Mouse (Mus musculus): ENCODE data around the gene Gucy2g. TPM values are rescaled to one million over a fixed set of nuclear protein-coding genes. Genes with fewer than 3 reads are reported as not detected.

Gucy2g gene
- polyA plus RNA-seq, 1 experiment from 2014 or later: not detected

DNA sequence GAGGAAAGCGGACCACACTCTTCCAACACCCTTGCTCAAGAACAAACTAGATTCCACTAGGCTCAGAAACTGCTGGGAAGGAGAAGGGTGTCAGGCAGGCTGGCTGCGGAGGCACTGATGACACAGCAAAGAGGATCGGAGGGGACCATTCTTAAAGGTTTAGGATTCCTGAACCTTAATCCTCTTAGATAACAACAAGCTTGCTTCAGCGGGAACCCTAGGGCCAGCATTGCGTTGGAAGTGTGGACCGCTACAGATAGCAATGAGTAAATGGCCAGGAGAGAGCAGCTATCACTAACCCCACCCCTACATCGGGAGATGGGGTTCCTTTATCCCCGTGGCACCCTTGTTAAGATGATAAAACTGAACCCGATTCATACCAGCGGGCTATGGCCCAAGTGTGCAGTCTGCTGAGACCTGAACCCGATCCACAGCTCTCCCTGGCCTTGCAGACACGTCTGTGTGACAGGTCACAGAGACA is 22.3 kb downstream of the Gucy2g start:
- Histone ChIP-seq H3K36me3 (ENCODE audit: control insufficient read depth, insufficient read depth, low read length) (no peaks in the 10 kb centered on the region), H3K4me3 (ENCODE audit: low read depth, low read length) (peak overlapping the region; percentile 32), H3K4me1 (ENCODE audit: control insufficient read depth, insufficient read depth, low read length) (no peaks in the 10 kb centered on the region), H3K9me3 (ENCODE audit: control insufficient read depth, low read depth, low read length) (no peaks in the 10 kb centered on the region), H3K4me2 (replicated peaks; ENCODE audit: low read depth, low read length) (peak overlapping the region; percentile 58), H3K27me3 (ENCODE audit: control insufficient read depth, insufficient read depth, low read length) (no peaks in the 10 kb centered on the region), H3K27ac (ENCODE audit: low read length) (no peak overlapping the region), H3K9ac (replicated peaks; ENCODE audit: low read depth, low read length) (0 out of 2 replicates have a peak overlapping the region, but pooled peaks have one; percentile 31)
- ATAC-seq (ENCODE audit: insufficient number of reproducible peaks, insufficient read depth, low FRiP score, low read depth): peak; percentile 51; the same call in 1 of the 2 replicates
- 23% methylated on average over 12 of the region's 12 CpGs for WGBS

GRCm38 (mm10) chr19:55218192-55218739 is 22.8 kb downstream of the Gucy2g start:
- H3K9ac ChIP-seq (replicated peaks; ENCODE audit: low read depth, low read length): 0 out of 2 replicates have a peak overlapping the region, but pooled peaks have one; percentile 31

DNA sequence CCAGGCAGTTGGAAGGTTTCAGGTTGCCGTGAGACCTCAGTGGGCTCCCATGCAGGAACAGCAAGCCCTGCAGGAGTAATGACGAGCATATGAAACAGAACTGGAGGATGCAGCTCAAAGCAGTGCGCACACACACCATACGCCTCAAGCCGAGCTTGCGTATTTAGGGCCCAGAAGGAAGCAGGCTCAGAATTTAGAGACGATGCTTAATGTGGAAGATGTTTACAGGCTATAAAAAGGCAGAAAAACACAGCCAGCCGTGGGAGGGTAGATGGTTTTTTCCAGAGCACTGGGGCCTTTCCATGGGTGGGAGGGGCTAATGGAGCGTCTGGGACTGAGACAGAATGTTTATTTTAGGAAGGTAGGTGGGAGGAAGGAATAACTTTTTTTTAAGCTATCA is 23.7 kb downstream of the Gucy2g start:
- Histone ChIP-seq H3K9ac (replicated peaks; ENCODE audit: low read depth, low read length) (no peak overlapping the region), H3K27me3 (ENCODE audit: control insufficient read depth, insufficient read depth, low read length) (no peaks in the 10 kb centered on the region), H3K27ac (ENCODE audit: low read length) (no peak overlapping the region), H3K4me3 (ENCODE audit: low read depth, low read length) (no peak overlapping the region), H3K4me2 (replicated peaks; ENCODE audit: low read depth, low read length) (no peak overlapping the region), H3K9me3 (ENCODE audit: control insufficient read depth, low read depth, low read length) (no peaks in the 10 kb centered on the region), H3K4me1 (ENCODE audit: control insufficient read depth, insufficient read depth, low read length) (no peaks in the 10 kb centered on the region), H3K36me3 (ENCODE audit: control insufficient read depth, insufficient read depth, low read length) (no peaks in the 10 kb centered on the region)
- 63% methylated on average over 9 of the region's 9 CpGs for WGBS
- no peak for ATAC-seq (ENCODE audit: insufficient number of reproducible peaks, insufficient read depth, low FRiP score, low read depth)

More at GRCm38 (mm10) chr19:55218192-55218739, 22.8 kb downstream of the Gucy2g start:
- H3K27ac ChIP-seq (ENCODE audit: low read length): no peak overlapping the region
- peak overlapping the region; percentile 58 for H3K4me2 ChIP-seq (replicated peaks; ENCODE audit: low read depth, low read length)
- H3K27me3 ChIP-seq (ENCODE audit: control insufficient read depth, insufficient read depth, low read length): no peaks in the 10 kb centered on the region
- no peaks in the 10 kb centered on the region for H3K36me3 ChIP-seq (ENCODE audit: control insufficient read depth, insufficient read depth, low read length)
- H3K4me3 ChIP-seq (ENCODE audit: low read depth, low read length): peak overlapping the region; percentile 32
- H3K9me3 ChIP-seq (ENCODE audit: control insufficient read depth, low read depth, low read length): no peaks in the 10 kb centered on the region
- 3% methylated on average over 20 of the region's 20 CpGs for WGBS
- peak; percentile 39; the same call in 1 of the 2 replicates for ATAC-seq (ENCODE audit: insufficient number of reproducible peaks, insufficient read depth, low FRiP score, low read depth)
- no peaks in the 10 kb centered on the region for H3K4me1 ChIP-seq (ENCODE audit: control insufficient read depth, insufficient read depth, low read length)

GRCm38 (mm10) chr19:55216876-55217275 is 24.2 kb downstream of the Gucy2g start:
- no peaks in the 10 kb centered on the region for H3K27me3 ChIP-seq (ENCODE audit: control insufficient read depth, insufficient read depth, low read length)
- ATAC-seq (ENCODE audit: insufficient number of reproducible peaks, insufficient read depth, low FRiP score, low read depth): no peak
- H3K36me3 ChIP-seq (ENCODE audit: control insufficient read depth, insufficient read depth, low read length): no peaks in the 10 kb centered on the region
- H3K4me3 ChIP-seq (ENCODE audit: low read depth, low read length): no peak overlapping the region
- no peak overlapping the region for H3K9ac ChIP-seq (replicated peaks; ENCODE audit: low read depth, low read length)
- WGBS: 87% methylated on average over 4 of the region's 4 CpGs
- H3K27ac ChIP-seq (ENCODE audit: low read length): no peak overlapping the region
- no peaks in the 10 kb centered on the region for H3K9me3 ChIP-seq (ENCODE audit: control insufficient read depth, low read depth, low read length)
- no peaks in the 10 kb centered on the region for H3K4me1 ChIP-seq (ENCODE audit: control insufficient read depth, insufficient read depth, low read length)
- H3K4me2 ChIP-seq (replicated peaks; ENCODE audit: low read depth, low read length): no peak overlapping the region

GRCm38 (mm10) chr19:55213617-55214340 is 27.3 kb downstream of the Gucy2g start:
- no peak overlapping the region for H3K4me3 ChIP-seq (ENCODE audit: low read depth, low read length)
- no peaks in the 10 kb centered on the region for H3K4me1 ChIP-seq (ENCODE audit: control insufficient read depth, insufficient read depth, low read length)
- ATAC-seq (ENCODE audit: insufficient number of reproducible peaks, insufficient read depth, low FRiP score, low read depth): peak; percentile 75
- peak overlapping the region; percentile 84 for H3K27ac ChIP-seq (ENCODE audit: low read length)
- no peaks in the 10 kb centered on the region for H3K27me3 ChIP-seq (ENCODE audit: control insufficient read depth, insufficient read depth, low read length)
- WGBS: 54% methylated on average over 12 of the region's 12 CpGs
- no peak overlapping the region for H3K9ac ChIP-seq (replicated peaks; ENCODE audit: low read depth, low read length)
- H3K36me3 ChIP-seq (ENCODE audit: control insufficient read depth, insufficient read depth, low read length): no peaks in the 10 kb centered on the region
- no peaks in the 10 kb centered on the region for H3K9me3 ChIP-seq (ENCODE audit: control insufficient read depth, low read depth, low read length)
- H3K4me2 ChIP-seq (replicated peaks; ENCODE audit: low read depth, low read length): no peak overlapping the region

GRCm38 (mm10) chr19:55211698-55212097 is 29.3 kb downstream of the Gucy2g start:
- Histone ChIP-seq H3K4me1 (ENCODE audit: control insufficient read depth, insufficient read depth, low read length) (no peaks in the 10 kb centered on the region), H3K27ac (ENCODE audit: low read length) (no peak overlapping the region), H3K36me3 (ENCODE audit: control insufficient read depth, insufficient read depth, low read length) (no peaks in the 10 kb centered on the region), H3K9ac (replicated peaks; ENCODE audit: low read depth, low read length) (no peak overlapping the region), H3K4me3 (ENCODE audit: low read depth, low read length) (no peak overlapping the region), H3K4me2 (replicated peaks; ENCODE audit: low read depth, low read length) (no peak overlapping the region), H3K9me3 (ENCODE audit: control insufficient read depth, low read depth, low read length) (no peaks in the 10 kb centered on the region), H3K27me3 (ENCODE audit: control insufficient read depth, insufficient read depth, low read length) (no peaks in the 10 kb centered on the region)
- WGBS: 90% methylated on average over 1 of the region's 1 CpGs
- ATAC-seq (ENCODE audit: insufficient number of reproducible peaks, insufficient read depth, low FRiP score, low read depth): 0 out of 2 replicates have a peak, but pooled peaks have one; percentile 24

DNA sequence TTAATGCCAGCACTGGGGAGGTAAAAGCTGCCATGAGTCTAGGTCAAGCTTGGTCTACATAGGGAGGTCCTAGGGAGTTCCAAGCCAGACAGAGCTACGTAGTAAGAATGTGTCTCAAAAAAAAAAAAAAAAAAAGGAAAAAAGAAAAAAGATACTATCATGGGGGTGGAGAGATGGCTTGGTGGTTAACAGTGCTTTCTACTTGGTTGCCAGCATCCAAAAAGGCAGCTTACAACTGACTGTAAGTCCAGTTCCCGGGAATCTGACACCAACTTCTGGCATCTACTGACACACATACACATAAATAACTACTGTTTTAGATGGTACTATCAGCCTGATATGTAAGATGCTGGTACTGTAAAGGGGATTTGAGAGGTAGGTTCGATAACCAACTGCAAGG is 32.0 kb downstream of the Gucy2g start:
- H3K4me1 ChIP-seq (ENCODE audit: control insufficient read depth, insufficient read depth, low read length): no peaks in the 10 kb centered on the region

GRCm38 (mm10) chr19:55208654-55209053 is 32.4 kb downstream of the Gucy2g start:
- H3K36me3 ChIP-seq (ENCODE audit: control insufficient read depth, insufficient read depth, low read length): no peaks in the 10 kb centered on the region
- no peaks in the 10 kb centered on the region for H3K4me1 ChIP-seq (ENCODE audit: control insufficient read depth, insufficient read depth, low read length)
- H3K4me2 ChIP-seq (replicated peaks; ENCODE audit: low read depth, low read length): no peak overlapping the region
- no peak overlapping the region for H3K9ac ChIP-seq (replicated peaks; ENCODE audit: low read depth, low read length)
- no peak overlapping the region for H3K27ac ChIP-seq (ENCODE audit: low read length)
- no peak overlapping the region for H3K4me3 ChIP-seq (ENCODE audit: low read depth, low read length)
- no peak for ATAC-seq (ENCODE audit: insufficient number of reproducible peaks, insufficient read depth, low FRiP score, low read depth)
- no peaks in the 10 kb centered on the region for H3K9me3 ChIP-seq (ENCODE audit: control insufficient read depth, low read depth, low read length)
- 57% methylated on average over 4 of the region's 4 CpGs for WGBS
- H3K27me3 ChIP-seq (ENCODE audit: control insufficient read depth, insufficient read depth, low read length): no peaks in the 10 kb centered on the region

More for the DNA sequence above, 32.0 kb downstream of the Gucy2g start:
- Histone ChIP-seq H3K36me3 (ENCODE audit: control insufficient read depth, insufficient read depth, low read length) (no peaks in the 10 kb centered on the region), H3K9ac (replicated peaks; ENCODE audit: low read depth, low read length) (no peak overlapping the region), H3K4me2 (replicated peaks; ENCODE audit: low read depth, low read length) (no peak overlapping the region), H3K4me3 (ENCODE audit: low read depth, low read length) (no peak overlapping the region), H3K27ac (ENCODE audit: low read length) (no peak overlapping the region), H3K27me3 (ENCODE audit: control insufficient read depth, insufficient read depth, low read length) (no peaks in the 10 kb centered on the region), H3K9me3 (ENCODE audit: control insufficient read depth, low read depth, low read length) (no peaks in the 10 kb centered on the region)
- no peak for ATAC-seq (ENCODE audit: insufficient number of reproducible peaks, insufficient read depth, low FRiP score, low read depth)
- 80% methylated on average over 3 of the region's 3 CpGs for WGBS
